Mouse (Mus musculus): ENCODE results near the gene Gm11077.

DNA sequence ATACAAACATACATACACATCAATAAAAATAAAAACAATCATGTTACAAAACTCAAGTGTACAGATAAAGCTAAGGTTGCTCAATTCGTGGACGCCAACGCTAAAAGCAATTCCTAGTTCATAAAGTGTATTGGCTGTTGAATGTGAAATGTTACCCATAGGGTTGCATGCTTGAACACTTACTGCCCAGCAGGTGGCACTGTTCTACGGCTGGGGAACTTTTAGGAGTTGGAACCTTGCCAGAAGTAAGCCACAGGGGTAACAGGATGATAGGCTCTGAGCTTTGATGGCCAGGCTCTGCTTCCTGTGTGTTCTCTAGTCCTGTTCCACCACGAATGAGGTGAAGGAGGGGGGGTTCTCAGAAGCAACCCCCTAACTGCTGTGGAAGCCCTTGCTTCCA is at the start of gene Gm11077:
- TF ChIP-seq EP300 (IDR thresholded peaks at IDR 0.05; ENCODE audit: low read depth): no peak
- peak; percentile 32; the same call in 1 of the 2 replicates for TF ChIP-seq CTCF (IDR thresholded peaks at IDR 0.05; ENCODE audit: low read depth)

Measured in liver, embryonic 14.5 days (tissue).